Mouse (Mus musculus): ENCODE data around the gene Dnah3. TPM values are rescaled to one million over a fixed set of nuclear protein-coding genes. Genes with fewer than 3 reads are reported as not detected.

The Dnah3 gene
- polyA plus RNA-seq, 1 experiment from 2014 or later: 0.11 TPM

DNA sequence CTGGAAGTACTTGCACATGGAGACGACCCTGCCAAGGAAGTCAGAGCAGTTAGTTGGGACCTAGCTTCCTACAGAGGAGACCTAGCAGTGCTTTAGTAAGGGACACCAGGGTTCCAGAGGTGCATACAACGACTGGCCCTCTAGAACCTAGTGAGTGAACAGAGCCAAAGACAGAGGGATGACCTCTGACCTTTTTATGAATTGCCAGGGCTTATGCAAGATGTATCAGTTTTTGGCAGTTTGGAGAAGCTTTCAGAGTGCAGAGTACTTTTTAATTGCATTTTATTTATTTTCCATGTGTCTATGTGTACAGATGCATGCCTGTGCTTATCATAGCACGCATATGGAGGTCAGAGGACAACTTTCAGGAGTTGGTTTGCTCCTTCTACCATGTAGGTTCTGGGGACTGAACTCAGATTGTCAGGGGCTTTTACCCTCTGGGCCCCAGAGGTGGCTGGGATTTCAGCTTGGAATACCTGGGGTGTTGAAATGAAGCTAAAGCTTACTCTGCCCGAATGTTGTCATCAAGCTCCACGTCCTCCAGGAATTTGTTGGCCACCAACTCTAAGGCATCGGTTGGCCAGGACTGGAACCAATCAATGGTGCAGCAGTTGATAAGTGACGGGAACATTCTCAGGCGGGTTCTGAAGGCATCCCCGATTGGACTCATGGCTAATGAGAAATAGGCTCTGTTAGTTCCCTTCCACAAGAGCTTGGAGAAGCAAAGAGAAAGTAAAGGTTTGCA, 129.3 kb downstream of the Dnah3 start:
- Histone ChIP-seq H3K27ac (no peak overlapping the region), H3K36me3 (replicated peaks) (no peaks in the 10 kb centered on the region), H3K4me2 (no peak overlapping the region), H3K4me1 (no peaks in the 10 kb centered on the region), H3K27me3 (no peaks in the 10 kb centered on the region), H3K4me3 (replicated peaks) (no peak overlapping the region), H3K9ac (no peak overlapping the region), H3K9me3 (no peaks in the 10 kb centered on the region)
- 89% methylated on average over 9 of the region's 9 CpGs for WGBS
- ATAC-seq (ENCODE audit: low FRiP score): no peak

DNA sequence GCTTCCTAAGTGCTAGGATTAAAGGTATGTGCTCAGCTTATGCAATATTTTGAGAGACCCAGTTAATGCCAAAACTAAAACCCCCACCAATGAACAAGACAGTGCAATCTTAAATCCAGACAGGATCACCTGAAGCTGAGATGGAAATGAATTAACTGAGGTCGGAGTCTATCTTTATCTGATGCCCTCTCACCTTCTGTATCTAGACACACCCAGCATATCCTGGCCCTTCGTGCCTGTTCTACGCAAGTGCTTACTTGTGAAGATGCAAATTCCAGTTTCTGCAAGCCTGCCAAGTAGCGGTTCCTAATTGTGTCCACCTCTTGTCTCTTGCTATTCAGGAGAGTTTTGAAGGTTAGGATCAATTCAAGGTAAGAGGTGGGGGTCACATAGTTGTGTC, 129.9 kb downstream of the Dnah3 start:
- H3K27ac ChIP-seq: no peak overlapping the region
- no peaks in the 10 kb centered on the region for H3K36me3 ChIP-seq (replicated peaks)
- H3K4me2 ChIP-seq: no peak overlapping the region
- H3K9ac ChIP-seq: no peak overlapping the region
- no peaks in the 10 kb centered on the region for H3K4me1 ChIP-seq
- H3K4me3 ChIP-seq (replicated peaks): no peak overlapping the region
- 92% methylated on average over 4 of the region's 4 CpGs for WGBS
- no peaks in the 10 kb centered on the region for H3K27me3 ChIP-seq
- H3K9me3 ChIP-seq: no peaks in the 10 kb centered on the region
- ATAC-seq (ENCODE audit: low FRiP score): no peak

DNA sequence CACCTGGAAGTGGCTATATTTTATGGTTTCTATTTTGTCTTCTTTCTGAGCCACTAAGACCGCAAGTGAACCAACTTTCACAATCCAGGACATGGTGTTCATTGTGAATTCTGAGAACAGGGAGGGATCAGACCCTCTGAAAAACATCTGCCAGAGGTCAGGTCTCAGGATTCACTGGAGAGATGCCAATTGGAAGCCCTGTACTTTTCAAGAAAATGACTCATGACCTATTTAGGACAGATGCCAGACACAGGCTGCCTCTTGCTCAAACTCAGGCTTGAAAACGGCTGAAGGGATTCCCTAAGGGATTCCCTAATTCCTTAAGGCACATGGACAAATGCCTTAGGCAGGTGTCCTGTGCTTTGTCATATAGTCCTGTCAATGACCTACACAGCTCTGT, 134.0 kb downstream of the Dnah3 start:
- H3K4me2 ChIP-seq: no peak overlapping the region
- ATAC-seq (ENCODE audit: low FRiP score): no peak
- no peak overlapping the region for H3K4me3 ChIP-seq (replicated peaks)
- no peaks in the 10 kb centered on the region for H3K9me3 ChIP-seq
- no peaks in the 10 kb centered on the region for H3K36me3 ChIP-seq (replicated peaks)
- no peak overlapping the region for H3K27ac ChIP-seq
- WGBS: 73% methylated on average over 2 of the region's 2 CpGs
- no peaks in the 10 kb centered on the region for H3K4me1 ChIP-seq
- H3K27me3 ChIP-seq: no peaks in the 10 kb centered on the region
- H3K9ac ChIP-seq: no peak overlapping the region

DNA sequence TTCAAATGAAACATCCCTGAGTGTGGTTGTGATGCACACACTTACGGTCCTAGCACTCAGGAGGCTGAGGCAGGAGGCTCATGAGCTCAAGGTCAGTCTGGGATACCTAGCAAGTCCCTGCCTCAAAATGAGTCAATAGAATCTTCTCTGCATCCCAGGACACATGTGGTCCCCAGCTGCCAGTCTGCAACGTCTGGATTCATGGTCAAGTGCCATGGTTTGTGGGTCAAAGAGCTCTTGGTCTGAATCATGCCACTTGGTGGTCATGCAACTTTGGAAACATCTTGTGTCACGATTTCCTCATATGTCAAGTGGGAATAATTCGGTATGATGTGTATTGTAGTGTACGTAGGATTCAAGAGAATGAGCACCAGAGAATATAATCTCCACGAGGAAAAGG, 134.5 kb downstream of the Dnah3 start:
- 89% methylated on average over 6 of the region's 6 CpGs for WGBS

DNA sequence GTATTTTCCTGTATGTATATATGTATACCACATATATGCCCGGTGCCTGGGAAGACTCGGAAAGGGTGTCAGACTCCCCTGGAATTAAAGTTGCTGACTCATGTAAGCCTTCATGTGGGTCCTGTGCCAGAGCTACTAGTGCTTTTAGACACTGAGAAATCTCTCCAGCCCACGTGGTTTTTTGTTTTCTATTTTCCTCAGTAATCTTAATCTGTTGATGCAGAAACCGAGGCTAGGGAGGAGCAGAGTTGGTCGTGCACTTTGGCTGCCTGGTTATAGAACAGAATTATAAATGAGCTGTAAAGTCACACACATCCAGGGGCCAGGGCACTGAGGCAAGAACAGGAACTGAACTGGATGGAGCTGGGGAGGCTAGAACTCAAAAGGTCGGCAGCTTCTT, 135.1 kb downstream of the Dnah3 start:
- Histone ChIP-seq H3K27ac (no peak overlapping the region), H3K9me3 (no peaks in the 10 kb centered on the region), H3K4me2 (no peak overlapping the region), H3K9ac (no peak overlapping the region), H3K36me3 (replicated peaks) (no peaks in the 10 kb centered on the region), H3K27me3 (no peaks in the 10 kb centered on the region), H3K4me1 (no peaks in the 10 kb centered on the region), H3K4me3 (replicated peaks) (no peak overlapping the region)
- WGBS: 82% methylated on average over 6 of the region's 6 CpGs
- no peak for ATAC-seq (ENCODE audit: low FRiP score)

More for the DNA sequence above, 134.5 kb downstream of the Dnah3 start:
- no peak overlapping the region for H3K4me3 ChIP-seq (replicated peaks)
- H3K36me3 ChIP-seq (replicated peaks): no peaks in the 10 kb centered on the region
- no peaks in the 10 kb centered on the region for H3K9me3 ChIP-seq
- no peaks in the 10 kb centered on the region for H3K27me3 ChIP-seq
- no peak for ATAC-seq (ENCODE audit: low FRiP score)
- H3K9ac ChIP-seq: no peak overlapping the region
- no peaks in the 10 kb centered on the region for H3K4me1 ChIP-seq
- H3K27ac ChIP-seq: no peak overlapping the region
- H3K4me2 ChIP-seq: no peak overlapping the region

DNA sequence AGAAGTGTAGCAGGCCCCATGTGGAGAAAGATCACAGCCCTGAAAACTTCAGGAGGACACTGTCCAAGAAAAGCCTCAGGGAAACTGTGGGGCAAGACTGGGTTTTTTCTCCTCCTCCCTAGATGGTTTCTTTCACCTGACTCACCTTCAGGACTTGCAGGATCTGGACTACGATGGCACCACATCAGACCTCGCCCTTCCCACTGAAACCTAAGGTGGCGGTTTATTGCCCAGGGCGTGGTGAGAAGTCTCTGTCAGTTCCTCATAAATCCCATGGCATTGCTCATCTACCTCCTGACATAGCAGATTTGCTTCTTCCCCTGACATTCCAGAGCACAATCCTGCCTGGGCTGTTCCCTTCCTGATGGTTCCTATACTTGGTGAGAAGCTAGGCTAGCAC, 135.6 kb downstream of the Dnah3 start:
- 94% methylated on average over 4 of the region's 4 CpGs for WGBS
- Histone ChIP-seq H3K4me1 (no peaks in the 10 kb centered on the region), H3K4me3 (replicated peaks) (no peak overlapping the region), H3K27me3 (no peaks in the 10 kb centered on the region), H3K27ac (no peak overlapping the region), H3K9me3 (no peaks in the 10 kb centered on the region), H3K9ac (no peak overlapping the region), H3K4me2 (no peak overlapping the region), H3K36me3 (replicated peaks) (no peaks in the 10 kb centered on the region)
- no peak for ATAC-seq (ENCODE audit: low FRiP score)

DNA sequence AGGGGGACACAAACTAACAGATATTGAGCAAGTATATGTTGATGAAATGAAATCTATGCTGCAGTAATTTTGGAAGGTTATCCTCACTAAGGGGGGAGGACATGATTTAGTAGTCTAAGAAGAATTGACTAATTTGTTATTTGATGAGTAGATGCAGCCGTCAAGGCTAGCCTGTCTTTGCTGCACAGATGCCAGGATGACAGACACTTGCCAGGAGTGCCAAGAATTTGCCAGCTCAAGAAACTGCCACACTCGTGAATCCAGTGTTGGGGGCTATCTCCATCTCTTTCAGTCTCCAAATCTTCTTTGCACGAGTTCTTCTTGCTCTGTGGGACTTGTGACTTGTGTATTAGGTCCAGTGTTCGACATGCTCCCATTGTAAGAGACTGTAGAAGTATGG, 136.0 kb downstream of the Dnah3 start:
- no peaks in the 10 kb centered on the region for H3K4me1 ChIP-seq
- no peaks in the 10 kb centered on the region for H3K36me3 ChIP-seq (replicated peaks)
- no peak overlapping the region for H3K27ac ChIP-seq
- H3K9ac ChIP-seq: no peak overlapping the region
- no peak overlapping the region for H3K4me2 ChIP-seq
- H3K9me3 ChIP-seq: no peaks in the 10 kb centered on the region
- 72% methylated on average over 4 of the region's 4 CpGs for WGBS
- H3K27me3 ChIP-seq: no peaks in the 10 kb centered on the region
- no peak overlapping the region for H3K4me3 ChIP-seq (replicated peaks)
- no peak for ATAC-seq (ENCODE audit: low FRiP score)

DNA sequence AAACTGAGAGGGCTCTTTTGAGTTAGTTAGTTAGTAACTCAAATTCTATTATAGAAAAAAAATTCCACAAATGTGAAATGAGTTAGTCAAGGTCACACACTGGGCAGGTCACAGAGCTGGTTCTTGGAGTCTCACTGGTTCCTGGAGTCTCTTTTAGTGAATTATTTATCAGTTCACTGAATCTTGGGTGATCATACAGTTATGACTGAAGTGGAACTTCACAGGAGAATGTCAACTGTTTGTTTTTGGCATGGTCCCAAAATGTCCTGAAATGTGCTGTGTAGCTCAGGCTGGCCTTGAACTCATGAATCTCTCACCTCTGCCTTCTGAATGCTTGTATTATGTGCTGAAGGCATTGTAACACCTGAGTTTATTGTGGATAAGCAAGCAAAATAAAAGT, 137.7 kb downstream of the Dnah3 start:
- no peak overlapping the region for H3K4me2 ChIP-seq
- no peaks in the 10 kb centered on the region for H3K9me3 ChIP-seq
- H3K27ac ChIP-seq: no peak overlapping the region
- H3K4me3 ChIP-seq (replicated peaks): no peak overlapping the region
- no peak for ATAC-seq (ENCODE audit: low FRiP score)
- H3K4me1 ChIP-seq: no peaks in the 10 kb centered on the region
- no peak overlapping the region for H3K9ac ChIP-seq
- no peaks in the 10 kb centered on the region for H3K27me3 ChIP-seq
- H3K36me3 ChIP-seq (replicated peaks): no peaks in the 10 kb centered on the region

DNA sequence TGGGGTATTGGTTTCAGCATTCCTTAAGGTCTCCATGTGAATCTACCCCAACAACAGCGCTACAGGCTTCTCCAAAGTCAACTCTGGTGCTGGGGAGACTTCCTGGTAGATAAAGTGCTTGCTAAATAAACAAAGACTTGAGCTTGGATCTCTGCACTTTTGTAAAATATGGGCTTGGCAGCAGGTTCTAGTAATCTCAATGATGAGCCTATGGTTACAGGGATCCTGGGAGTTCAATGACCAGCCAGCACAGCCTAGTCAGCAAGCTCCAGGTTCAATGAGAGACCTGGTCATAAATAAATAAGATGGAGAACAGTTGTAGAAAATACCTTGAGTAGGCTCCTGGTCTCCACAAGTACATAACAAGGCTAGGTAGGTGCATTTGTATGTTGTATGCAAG, 141.0 kb downstream of the Dnah3 start:
- H3K4me3 ChIP-seq (replicated peaks): no peak overlapping the region
- no peaks in the 10 kb centered on the region for H3K36me3 ChIP-seq (replicated peaks)
- no peak overlapping the region for H3K9ac ChIP-seq
- no peaks in the 10 kb centered on the region for H3K4me1 ChIP-seq
- 89% methylated on average over 1 of the region's 1 CpGs for WGBS
- H3K9me3 ChIP-seq: no peaks in the 10 kb centered on the region
- ATAC-seq (ENCODE audit: low FRiP score): no peak
- no peak overlapping the region for H3K4me2 ChIP-seq
- H3K27ac ChIP-seq: no peak overlapping the region
- no peaks in the 10 kb centered on the region for H3K27me3 ChIP-seq

DNA sequence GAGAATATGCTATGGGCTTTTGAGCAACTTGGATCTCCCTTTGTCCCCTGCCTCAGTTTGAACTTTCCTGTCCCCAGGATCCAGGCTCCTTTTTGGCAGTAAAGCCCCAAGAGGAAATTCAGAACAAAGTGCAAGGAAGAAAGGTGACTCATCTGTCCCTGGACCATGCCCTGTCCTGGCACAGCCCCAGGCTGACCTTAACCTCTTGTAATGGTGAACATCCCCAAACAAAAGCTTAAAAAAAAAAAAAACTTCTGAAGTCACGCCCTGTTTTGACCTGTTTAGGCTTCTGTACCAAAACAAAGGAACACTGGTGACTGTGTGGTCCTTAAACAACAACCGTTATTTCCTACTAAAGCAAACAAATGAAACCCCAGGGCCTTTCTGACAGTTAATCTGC, 153.5 kb downstream of the Dnah3 start:
- no peak overlapping the region for H3K4me2 ChIP-seq
- H3K27ac ChIP-seq: no peak overlapping the region
- H3K27me3 ChIP-seq: no peaks in the 10 kb centered on the region
- 73% methylated on average over 2 of the region's 2 CpGs for WGBS
- H3K4me1 ChIP-seq: no peaks in the 10 kb centered on the region
- H3K36me3 ChIP-seq (replicated peaks): no peaks in the 10 kb centered on the region
- no peaks in the 10 kb centered on the region for H3K9me3 ChIP-seq
- H3K4me3 ChIP-seq (replicated peaks): no peak overlapping the region
- H3K9ac ChIP-seq: no peak overlapping the region
- ATAC-seq (ENCODE audit: low FRiP score): no peak

DNA sequence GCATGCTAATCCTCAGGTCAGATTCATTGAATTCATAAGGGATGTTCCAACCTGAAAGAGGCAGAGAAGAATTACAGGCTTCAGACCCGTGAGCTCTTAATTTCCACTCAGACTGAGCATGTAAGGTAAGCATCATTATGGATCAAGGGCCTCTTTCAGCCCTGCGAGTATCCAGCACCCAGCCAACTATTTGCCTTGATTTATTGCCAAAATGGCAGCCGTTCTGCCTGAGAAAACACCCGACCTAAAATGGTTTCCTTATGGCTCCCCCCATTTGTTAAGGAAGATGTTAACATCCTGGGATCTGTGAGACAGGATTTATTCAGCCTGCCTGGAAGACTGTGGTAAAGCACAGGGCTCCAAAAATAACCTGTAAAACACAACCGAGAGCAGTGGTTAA, 158.0 kb downstream of the Dnah3 start:
- no peaks in the 10 kb centered on the region for H3K36me3 ChIP-seq (replicated peaks)
- no peak overlapping the region for H3K4me2 ChIP-seq
- no peaks in the 10 kb centered on the region for H3K4me1 ChIP-seq
- no peak overlapping the region for H3K9ac ChIP-seq
- H3K4me3 ChIP-seq (replicated peaks): no peak overlapping the region
- no peak for ATAC-seq (ENCODE audit: low FRiP score)
- no peak overlapping the region for H3K27ac ChIP-seq
- 85% methylated on average over 5 of the region's 5 CpGs for WGBS
- no peaks in the 10 kb centered on the region for H3K9me3 ChIP-seq
- no peaks in the 10 kb centered on the region for H3K27me3 ChIP-seq

DNA sequence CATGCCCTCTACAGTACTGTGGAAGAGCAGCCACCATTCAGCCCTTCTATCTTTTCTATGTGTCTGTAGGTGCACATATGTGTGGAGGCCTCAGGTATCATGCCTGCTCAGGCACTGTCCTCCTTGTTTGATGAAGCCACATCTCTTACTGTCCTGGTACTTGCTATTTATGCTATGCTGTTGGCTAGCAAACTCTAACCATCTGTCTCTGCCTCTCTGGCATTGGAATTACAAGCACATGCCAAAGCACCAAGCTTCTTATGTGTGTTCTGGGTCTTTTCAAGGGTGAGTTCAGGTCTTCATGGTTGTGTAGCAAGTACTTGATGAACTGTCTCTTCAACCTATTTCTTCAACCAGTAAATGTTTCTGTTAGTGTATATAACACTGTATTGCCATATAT, 158.8 kb downstream of the Dnah3 start:
- Histone ChIP-seq H3K36me3 (replicated peaks) (no peaks in the 10 kb centered on the region), H3K4me3 (replicated peaks) (no peak overlapping the region), H3K9ac (no peak overlapping the region), H3K27ac (no peak overlapping the region), H3K4me2 (no peak overlapping the region), H3K4me1 (no peaks in the 10 kb centered on the region), H3K9me3 (no peaks in the 10 kb centered on the region), H3K27me3 (no peaks in the 10 kb centered on the region)
- no peak for ATAC-seq (ENCODE audit: low FRiP score)

DNA sequence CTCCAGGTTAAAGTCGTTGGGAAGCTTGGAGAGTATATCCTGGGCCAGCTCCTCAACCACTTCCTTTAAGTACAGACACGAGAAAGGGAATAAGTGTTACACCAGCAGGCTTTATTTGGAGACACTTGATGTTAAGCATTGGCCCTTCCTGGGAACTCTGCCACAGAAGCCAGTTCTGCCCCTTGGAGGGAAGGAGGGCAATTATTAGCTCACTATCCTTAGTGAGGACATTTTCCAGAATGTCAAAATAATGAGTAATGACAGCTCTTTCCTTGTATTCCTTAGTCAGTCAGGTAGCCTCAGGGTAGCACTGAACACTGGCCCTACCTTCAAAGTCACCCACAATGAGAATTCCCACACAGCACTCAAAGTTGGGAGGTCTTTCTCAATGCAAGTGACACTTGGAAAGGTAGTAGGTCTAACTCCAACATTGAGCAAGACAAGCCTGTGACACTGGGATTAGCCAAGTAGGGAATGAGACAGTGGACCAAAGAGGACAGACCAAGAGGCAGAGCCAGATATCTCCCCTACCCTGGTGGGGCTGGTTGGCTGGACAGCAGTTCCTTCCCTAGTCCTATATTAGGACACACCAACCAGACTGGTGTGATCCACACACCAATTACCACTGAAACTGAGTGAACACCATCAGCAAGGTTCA, 166.2 kb downstream of the Dnah3 start:
- Histone ChIP-seq H3K9me3 (no peaks in the 10 kb centered on the region), H3K36me3 (replicated peaks) (no peaks in the 10 kb centered on the region), H3K4me2 (no peak overlapping the region), H3K4me3 (replicated peaks) (no peak overlapping the region), H3K9ac (no peak overlapping the region), H3K27me3 (no peaks in the 10 kb centered on the region), H3K4me1 (no peaks in the 10 kb centered on the region), H3K27ac (no peak overlapping the region)
- 74% methylated on average over 2 of the region's 2 CpGs for WGBS
- ATAC-seq (ENCODE audit: low FRiP score): no peak
